Mouse (Mus musculus): ENCODE measurements at regions not wholly inside any gene's neighbourhood (a gene's known extent, or its start where the extent isn't known, plus 50 kb on each side); places are given as distances from the start of the nearest gene placed in this dataset.

DNA sequence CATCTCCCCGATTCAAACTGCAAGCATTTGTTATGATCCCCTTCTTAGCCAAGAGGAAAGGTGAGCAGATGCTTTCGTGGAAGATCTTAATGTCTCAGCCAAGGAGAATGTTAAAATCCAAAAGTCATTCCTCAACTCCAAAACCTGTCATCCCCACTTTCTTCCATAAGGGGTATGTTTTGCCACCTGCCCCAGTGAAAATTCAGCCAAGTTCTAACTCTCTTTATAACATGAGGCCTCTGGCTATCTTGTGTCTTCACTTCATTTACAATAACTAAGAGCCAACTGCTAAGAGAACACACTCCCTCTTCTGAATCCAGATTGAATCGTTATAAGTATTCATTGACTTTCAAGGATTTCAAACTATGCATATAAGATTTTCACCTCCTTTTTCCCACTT is 246.7 kb upstream of the Adam34 start:
- no peak for DNase-seq (ENCODE audit: low spot score in 2 of 2)

DNA sequence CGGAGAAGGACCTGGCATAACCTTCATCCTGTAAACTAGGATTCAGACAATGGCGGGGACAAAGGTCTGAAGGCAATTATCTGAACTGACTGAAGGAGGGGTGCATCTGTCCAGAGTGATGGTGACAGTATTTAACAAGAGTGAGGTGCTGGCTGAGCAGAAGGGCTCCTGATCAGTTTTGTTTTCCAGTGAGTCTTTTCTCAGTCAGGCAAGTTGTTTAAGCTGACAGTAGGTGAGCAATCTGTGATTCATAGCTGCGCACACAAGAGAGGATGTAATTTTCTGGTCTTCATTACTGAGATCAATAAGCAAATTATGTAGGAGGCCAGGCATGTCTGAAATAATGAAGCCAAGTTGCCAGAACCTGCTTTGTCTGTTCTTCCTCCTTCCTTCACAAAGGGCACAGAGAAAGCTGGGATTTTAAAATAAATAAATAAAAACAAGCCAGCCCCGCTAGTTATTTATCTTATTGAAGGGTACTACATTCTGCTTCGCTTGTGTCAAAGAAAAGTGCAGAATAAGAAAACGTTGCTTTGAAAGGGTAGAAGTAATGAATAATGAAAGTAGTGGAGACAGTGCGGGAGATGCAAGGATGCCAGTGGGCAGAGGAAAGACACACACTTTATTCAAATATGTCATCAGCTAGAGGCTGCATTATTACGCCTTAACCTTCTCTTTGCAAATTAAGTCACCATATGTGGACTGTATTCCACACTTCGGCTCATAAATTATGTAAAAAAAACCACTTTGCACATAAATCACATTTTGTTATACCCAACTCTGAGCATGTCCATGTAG is 239.6 kb upstream of the Adam34 start:
- DNase-seq (ENCODE audit: low spot score in 2 of 2) = peak; percentile 13 to 14

DNA sequence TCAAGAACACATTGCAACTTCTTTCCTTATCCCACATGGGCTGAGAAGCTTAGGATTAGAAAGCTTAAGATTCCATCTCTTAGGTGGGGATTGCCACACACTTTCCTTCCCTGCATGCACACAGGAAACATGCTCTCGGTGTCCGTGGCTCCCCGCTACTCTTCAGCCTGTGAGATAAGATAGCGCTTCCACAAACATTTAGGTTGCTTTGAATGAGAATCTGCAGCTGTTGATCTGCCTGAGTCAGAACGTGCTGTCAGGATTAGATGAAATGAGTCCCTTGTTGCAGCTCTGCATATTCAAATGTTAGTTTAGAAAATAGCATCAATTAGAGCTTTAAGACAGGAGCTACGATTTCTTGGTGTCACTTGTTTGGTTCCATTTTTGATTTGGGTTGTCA is 239.0 kb upstream of the Adam34 start:
- no peak for DNase-seq (ENCODE audit: low spot score in 2 of 2)

DNA sequence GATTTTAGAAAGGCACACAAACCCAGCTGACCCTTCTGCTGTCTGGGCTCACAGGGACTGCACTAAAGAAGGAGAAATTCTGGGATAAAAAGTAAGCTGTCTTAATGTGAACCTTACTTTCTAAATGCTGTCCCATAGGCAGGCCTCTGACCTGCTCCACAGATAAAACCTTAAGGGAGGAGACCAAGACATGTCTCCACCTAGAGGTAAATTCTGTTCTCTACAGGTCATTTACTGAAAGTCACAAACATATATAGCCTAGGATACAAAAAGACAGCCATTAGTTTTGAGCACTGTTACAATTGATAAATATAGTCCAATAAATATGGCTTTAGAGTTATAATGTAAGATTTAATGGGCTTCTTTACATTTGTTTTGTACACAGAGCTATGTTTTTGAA is 221.9 kb upstream of the Adam34 start:
- DNase-seq (ENCODE audit: low spot score in 2 of 2) = no peak

DNA sequence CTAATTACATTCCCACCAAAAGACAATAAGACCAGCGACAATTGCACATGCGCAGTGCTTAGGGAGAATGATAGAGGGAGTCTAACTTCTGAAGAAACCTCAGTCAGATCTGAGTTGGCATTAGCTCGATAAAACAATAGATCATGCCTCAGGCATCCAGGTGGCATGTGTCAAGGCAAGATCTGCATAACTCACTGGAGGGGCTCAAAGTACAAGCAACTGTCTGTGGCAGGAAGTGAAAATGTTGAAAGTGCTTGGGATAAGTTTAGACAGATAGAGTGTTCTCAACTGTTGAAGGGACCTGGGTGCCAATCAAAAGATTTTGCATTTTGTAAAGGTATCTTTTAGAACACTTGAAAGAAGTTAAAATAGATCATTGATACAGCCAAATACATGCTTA is 213.1 kb upstream of the Adam34 start:
- no peak for DNase-seq (ENCODE audit: low spot score in 2 of 2)

DNA sequence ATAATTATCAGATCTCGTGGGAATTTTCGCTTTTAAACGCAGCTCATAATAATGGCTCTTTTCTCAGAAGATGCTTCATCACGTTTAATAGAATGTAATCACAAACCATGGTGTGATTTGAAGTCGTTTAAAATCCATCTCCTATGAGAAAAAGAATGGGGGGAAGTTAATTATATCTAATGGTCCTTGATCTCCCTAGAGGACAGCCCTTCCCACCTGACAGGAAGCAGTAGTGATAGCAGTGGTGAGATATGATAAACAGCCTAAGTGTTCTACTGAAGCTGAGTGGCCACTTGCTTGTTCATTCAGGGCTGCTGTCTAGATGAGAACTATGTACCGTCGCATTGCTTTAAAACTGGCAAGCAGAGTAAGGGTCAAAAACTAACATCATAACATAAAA is 211.4 kb upstream of the Adam34 start:
- DNase-seq (ENCODE audit: low spot score in 2 of 2) = no peak

DNA sequence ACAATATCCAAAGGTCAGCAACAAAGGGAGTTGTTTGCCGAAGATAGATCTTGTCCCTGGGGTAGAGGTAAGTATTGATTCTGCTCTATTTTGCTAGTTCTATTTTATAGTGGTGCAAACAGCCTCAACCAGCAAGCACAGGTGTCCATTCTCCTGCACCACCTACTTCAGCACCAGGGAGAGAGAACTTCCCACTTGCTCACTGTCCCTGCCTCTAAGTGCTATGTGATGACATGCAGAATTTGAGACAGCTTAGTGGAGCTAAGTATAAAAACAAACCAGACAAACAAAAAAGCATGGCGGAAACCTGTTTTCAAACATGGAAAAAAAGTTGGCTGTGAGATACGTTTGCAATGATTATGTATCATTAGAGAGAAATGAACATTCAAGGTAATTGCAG is 196.3 kb upstream of the Adam34 start:
- DNase-seq (ENCODE audit: low spot score in 2 of 2) = no peak

DNA sequence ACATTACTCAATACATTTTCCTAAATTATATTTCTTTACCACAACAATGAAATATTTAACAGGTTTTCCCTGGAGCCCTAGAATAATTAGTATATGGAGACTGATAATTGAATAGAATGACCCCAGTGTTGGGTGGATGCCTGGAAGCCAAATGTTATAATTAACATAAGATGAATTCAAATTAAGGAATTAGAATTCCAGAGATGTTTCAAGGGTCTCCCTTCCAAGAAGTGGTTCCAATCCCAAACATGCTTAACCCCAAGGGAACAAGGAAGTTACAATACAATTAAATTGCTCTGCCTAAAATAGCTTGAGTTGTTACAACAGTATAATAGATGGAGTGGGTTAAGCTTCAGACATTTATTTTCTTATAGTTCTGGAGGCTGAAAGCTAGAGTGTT is 185.3 kb upstream of the Adam34 start:
- no peak for DNase-seq (ENCODE audit: low spot score in 2 of 2)

DNA sequence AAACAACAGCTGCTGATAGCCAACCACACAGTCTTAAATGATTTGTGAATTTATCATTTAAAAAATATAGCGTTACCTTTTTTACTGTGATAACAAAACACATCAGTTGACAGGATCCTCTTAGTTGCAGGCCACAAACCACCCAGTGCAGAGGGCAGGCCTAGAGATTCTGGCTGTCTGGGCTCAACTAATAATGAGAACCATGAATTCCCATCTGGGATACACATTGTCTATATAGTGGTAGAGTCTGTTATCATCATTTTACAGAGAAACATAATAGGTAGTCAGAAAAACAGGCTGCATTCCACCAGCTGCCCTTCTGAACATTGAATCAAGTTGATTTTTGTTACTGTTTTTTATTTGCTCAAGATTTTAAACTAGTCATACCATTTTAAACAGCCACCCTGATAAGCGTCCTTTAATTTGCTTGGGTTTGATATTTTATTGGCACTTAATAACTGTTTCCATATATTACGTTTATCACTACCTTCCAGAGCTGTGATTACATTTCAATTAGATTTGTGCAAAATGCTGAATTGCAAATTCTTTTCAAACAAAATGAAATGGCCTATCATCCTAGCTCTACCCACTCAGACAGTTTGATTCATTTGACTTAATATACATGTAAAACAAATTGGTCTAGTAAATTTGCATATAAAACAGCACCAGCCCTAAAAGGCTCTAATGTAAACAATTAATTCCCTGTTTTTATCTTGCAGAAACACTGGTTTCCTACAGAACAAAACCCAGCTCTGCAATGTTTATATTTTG is 144.2 kb upstream of the Adam34 start:
- DNase-seq (ENCODE audit: low spot score in 2 of 2) = no peak
